Comparison of ENCODE assay signal across 8 mouse cellular contexts in genomic region chr2:27441767-27442707, GRCm38 (mm10). TPM values are rescaled to one million over a fixed set of nuclear protein-coding genes. Genes with fewer than 3 reads are reported as not detected.
DNase-seq lines count a peak whose midpoint lies in the region; ATAC-seq lines count a peak whose summit lies in the region.

Brd3os (plus strand) TSS chr2:27442324.

- H3K4me1 ChIP-seq in forebrain, embryonic 14.5 days (ENCODE audit: control insufficient read depth, insufficient read depth, low read length) = peaks cover 8% of the 10 kb centered on the region
- H3K4me1 ChIP-seq in neural tube, embryonic 15.5 days = peaks cover 18% of the 10 kb centered on the region

- intact Hi-C loops in heart, postnatal 14 days (cut with DNase I) = no loop called here

- peak; percentile 93 for ATAC-seq in forebrain, embryonic 14.5 days
- peak; percentile 93 for ATAC-seq in neural tube, embryonic 15.5 days (ENCODE audit: low FRiP score)

- peak within 1 kb of the TSS; percentile 61 for H3K27ac ChIP-seq in forebrain, embryonic 14.5 days (ENCODE audit: low read depth, low read length)
- peak within 1 kb of the TSS; percentile 86 for H3K27ac ChIP-seq in neural tube, embryonic 15.5 days (replicated peaks)

- no peaks in the 10 kb centered on the region for H3K9me3 ChIP-seq in forebrain, embryonic 14.5 days (replicated peaks; ENCODE audit: control insufficient read depth, low read length)
- no peaks in the 10 kb centered on the region for H3K9me3 ChIP-seq in neural tube, embryonic 15.5 days (replicated peaks)

- peak within 1 kb of the TSS; percentile 77 for H3K9ac ChIP-seq in forebrain, embryonic 14.5 days (ENCODE audit: low read length)
- peak within 1 kb of the TSS; percentile 82 for H3K9ac ChIP-seq in neural tube, embryonic 15.5 days (replicated peaks)

- peak; percentile 99 for DNase-seq in ES-CJ7 (ENCODE audit: low read depth, low spot score)
- DNase-seq in cerebellum, adult 11 months = peak; percentile 93
- DNase-seq in forebrain, embryonic 14.5 days (ENCODE audit: low spot score) = peak; percentile 99
- DNase-seq in heart, postnatal 14 days = peak; percentile 92 to 93
- DNase-seq in layer of hippocampus, adult 11-12 months (ENCODE audit: low spot score) = peak; percentile 96
- DNase-seq in lung, adult 18-20 months = peak; percentile 96 to 98
- peak; percentile 93 for DNase-seq in testis, postnatal 14 days (ENCODE audit: low spot score)

- H3K4me3 ChIP-seq in forebrain, embryonic 14.5 days (ENCODE audit: low read depth, low read length) = peak within 1 kb of the TSS; percentile 54
- H3K4me3 ChIP-seq in neural tube, embryonic 15.5 days (replicated peaks) = peak within 1 kb of the TSS; percentile 79

- H3K27me3 ChIP-seq in forebrain, embryonic 14.5 days (replicated peaks; ENCODE audit: control insufficient read depth, insufficient read depth, low read length) = no peaks in the 10 kb centered on the region
- no peaks in the 10 kb centered on the region for H3K27me3 ChIP-seq in neural tube, embryonic 15.5 days (replicated peaks)

- peaks cover 24% of the 10 kb centered on the region for H3K36me3 ChIP-seq in forebrain, embryonic 14.5 days (ENCODE audit: control insufficient read depth, insufficient read depth, low read length)
- peaks cover 22% of the 10 kb centered on the region for H3K36me3 ChIP-seq in neural tube, embryonic 15.5 days

- peak within 1 kb of the TSS; percentile 79 for H3K4me2 ChIP-seq in forebrain, embryonic 14.5 days (ENCODE audit: low read length)
- peak within 1 kb of the TSS; percentile 80 for H3K4me2 ChIP-seq in neural tube, embryonic 15.5 days

- 1% methylated on average over 36 of the region's 36 CpGs for WGBS in forebrain, embryonic 14.5 days
- WGBS in neural tube, embryonic 15.5 days = under 1% methylated on average over 36 of the region's 36 CpGs

RNA-seq across cellular contexts. Expression of gene Brd3os, which starts in this region (rescaled TPM):
- 34.3 and 38.1 TPM in 2 replicates for polyA plus RNA-seq in forebrain, embryonic 14.5 days (2014; fragmentation: Nextera tagmentation; extraction: Ambion mirVana)
- 1 to 10 TPM; 1.2 TPM for total RNA-seq in heart, postnatal 14 days (2021)
- 40.4 and 45.0 TPM in 2 replicates for polyA plus RNA-seq in neural tube, embryonic 15.5 days (2015; fragmentation: Nextera tagmentation; extraction: Ambion mirVana)

Comparison
In these comparisons a context has a peak if more than half of its experiments do, and no peak if none do; other contexts are left out.
1. Peak in every context shown above with its lines: DNase-seq, ATAC-seq, H3K4me3 ChIP-seq and H3K27ac ChIP-seq.